Mouse (Mus musculus): Measurements from ENCODE around the gene Olfr113.
"Not testable (repeated sequence)": the region's sequence is repeated elsewhere in the genome, so short reads cannot be mapped to it uniquely, and the experiment has no call there.

Olfr113 gene

DNA sequence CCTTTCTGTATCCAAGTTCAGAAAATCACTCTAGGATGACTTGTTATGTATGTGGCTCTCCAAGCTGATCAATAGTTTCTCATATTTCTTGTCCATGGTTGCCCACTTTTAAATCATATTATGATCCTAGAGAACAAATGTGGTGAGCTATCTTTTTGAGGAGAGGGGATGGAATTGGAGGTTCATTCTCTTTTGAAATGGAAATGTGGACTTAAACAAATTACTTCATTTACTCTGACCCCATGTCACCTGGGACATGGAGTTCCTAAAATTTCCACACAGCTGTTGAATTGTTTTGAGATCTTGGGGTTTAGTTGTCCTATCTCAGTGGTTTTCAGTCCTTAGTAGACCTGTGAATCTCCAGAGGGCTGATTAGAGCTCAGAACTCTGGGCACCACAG lies at the start of gene Olfr113:
TSS of gene Olfr113 (minus strand) at position 101 of the 400 bp plus-strand sequence.
- DNase-seq = no peak

DNA sequence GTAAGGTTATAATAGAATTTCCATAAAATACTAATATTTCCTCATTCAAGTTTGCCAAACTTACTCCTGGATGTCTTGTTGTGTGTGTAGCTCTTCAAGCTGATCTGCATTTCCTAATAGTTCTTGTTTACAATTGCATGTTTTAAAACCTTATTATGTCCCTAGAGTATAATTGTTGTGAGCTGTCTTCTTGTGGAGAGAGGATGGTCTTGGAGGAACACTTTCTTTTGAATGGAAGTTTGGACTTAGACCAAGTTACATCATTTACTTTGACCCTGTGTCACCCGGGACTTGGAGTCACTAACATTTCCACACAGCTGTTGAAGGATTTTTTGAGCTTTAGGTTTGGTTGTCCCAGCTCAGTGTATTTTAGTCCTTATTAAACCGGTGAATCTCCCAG lies 49.5 kb upstream of the Olfr113 start, which contains the start of the genes Olfr115 and Olfr116:
TSS of gene Olfr115 (minus strand) at position 101 of the 400 bp plus-strand sequence.
TSS of gene Olfr116 (minus strand) at position 191 of the 400 bp plus-strand sequence.
- DNase-seq = no peak

DNA sequence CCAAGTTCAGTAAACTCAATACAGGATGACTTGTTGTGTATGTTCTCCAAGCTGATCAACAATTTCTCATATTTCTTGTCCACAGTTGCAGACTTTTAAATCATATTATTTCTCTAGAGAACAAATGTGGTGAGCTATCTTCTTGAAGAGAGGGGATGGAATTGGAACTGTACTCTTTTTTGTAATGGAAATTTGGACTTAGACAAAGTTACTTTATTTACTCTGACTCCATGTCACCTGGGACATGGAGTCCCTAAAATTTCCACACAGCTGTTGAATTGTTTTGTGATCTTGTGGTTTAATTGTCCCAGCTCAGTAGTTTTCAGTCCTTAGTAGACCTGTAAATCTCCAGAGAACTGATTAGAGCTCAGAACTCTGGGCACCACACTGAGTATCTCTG lies 15.2 kb upstream of the Olfr113 start, which contains the start of gene Olfr114:
TSS of gene Olfr114 (minus strand) at position 101 of the 400 bp plus-strand sequence.
- no peak for DNase-seq

DNA sequence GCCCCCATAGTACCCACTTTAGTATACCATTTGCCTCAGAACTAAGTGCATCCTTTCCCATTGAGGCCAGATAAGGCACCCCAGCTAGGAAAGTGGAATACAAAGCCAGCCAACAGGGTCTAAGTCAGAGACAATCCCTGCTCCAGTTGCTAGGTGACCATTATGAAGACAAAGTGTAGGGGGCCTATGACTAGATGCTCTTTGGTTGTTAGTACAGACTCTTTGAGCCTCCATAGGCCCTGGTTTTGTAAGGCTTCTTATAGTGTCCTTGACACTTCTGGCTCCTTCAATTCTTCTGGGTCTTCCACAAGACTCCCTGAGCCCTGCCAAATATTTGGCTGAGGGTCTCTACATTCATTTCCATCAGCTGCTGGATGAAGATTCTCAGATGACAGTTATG lies 8.1 kb downstream of the Olfr113 start, which contains the start of gene Olfr112:
TSS of gene Olfr112 (minus strand) at position 101 of the 400 bp plus-strand sequence.
- DNase-seq = no peak

DNA sequence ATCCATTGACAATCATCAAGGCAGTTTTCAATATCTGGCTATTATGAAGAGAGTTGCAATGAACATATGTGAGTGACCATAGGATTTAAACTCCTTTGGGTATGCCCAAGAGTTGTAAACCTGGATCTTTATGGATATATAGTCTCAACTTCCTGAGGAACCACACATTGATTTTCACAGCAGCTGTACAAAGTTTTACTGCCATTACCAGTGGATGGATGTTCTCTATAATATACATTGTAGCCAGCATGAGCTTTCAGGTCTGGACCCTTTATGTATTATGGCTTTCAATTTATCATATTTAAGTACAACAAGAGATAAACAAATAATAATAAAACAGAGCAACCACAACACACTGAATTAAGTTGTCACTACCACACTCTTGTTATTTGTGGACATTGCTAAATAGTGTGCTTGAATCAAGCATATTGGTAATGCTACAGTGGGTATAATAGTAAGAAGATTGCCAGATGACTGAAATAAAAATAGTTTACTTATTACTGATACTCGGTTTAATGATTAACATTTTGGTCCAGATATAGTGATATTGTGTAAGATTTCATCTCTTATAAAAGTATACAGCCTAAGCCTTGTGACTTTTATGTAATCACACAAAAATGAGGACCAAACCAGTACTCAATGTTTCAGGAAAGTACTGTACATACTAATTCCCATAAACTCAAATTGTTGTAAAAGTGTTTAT lies 18.4 kb downstream of the Olfr113 start:
- no peak for DNase-seq

DNA sequence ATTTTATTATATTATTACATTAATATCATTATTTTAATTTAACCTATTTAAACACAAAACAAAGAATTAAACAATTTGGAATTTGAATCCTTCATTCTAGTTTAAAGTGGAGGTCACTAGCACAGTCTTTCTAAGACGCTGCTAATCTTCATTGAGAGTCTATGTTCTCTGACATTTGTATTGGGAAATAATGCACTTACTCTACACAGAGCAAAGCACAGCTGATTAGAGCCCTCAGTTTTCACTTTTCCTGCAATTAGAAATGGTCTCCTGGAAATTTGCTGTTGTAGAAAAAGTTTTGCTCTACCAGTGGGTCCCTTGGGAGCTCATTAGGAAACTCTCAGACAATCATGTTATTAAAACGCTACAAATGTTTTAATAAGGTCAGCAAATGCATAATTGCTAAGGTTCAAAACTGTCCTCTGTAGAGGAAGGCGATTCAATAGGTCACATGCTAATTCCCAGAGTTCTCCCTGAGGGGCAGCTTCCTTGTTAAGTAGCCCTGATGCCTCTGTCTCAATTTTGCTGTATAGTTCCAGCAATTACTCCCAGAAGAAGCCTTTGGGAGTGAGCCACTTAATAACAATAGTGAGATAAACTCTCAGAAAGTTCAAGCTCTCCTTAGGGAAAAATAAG lies 33.5 kb downstream of the Olfr113 start:
- DNase-seq = no peak

DNA sequence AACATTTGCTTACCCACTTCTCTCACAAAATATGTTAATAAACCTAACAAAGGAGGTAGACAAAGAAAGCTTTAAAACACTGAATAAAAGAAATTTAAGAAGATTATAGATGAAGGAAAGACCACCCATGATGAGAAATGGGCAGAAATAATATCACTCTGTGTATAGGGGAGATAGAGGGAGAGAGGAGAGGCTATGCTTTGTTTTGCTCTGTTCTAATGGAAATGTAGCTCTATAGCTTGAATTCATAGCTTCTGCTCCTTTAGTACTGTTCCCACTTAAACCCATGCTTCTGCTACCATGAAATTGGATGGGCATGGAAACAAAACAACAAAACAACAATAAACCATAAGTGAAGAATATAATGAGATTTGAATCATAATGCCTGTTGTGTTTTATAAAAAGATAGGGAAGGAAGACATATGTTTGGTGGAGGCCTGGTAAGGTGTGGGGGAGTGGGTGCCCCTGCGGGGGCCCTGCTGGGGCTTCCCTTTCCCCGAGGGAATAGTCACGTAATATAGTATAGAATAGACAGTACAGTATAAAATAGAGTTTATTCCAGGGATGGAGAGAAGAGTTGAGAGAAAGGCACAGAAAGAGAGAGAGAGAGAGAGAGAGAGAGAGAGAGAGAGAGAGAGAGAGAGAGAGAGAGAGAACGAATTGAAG lies 35.9 kb downstream of the Olfr113 start:
- DNase-seq = no peak

DNA sequence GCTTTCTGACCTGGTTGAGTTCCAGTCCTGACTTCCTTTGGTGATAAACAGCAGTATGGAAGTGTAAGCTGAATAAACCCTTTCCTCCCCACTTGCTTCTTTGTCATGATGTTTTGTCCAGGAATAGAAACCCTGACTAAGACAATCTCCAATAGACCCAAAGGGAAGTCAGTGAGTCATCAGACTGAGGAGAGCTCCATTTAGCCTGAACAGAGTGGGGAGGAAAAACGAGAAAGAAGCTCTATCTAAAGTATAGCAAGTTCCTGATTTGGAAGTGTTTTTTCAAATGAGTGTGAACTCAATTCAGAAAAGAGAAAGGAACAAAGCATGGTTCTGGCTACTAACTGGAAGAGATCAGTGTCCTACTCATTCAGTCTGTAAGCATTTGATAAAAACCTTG lies 39.0 kb downstream of the Olfr113 start:
- DNase-seq = not testable (repeated sequence)

DNA sequence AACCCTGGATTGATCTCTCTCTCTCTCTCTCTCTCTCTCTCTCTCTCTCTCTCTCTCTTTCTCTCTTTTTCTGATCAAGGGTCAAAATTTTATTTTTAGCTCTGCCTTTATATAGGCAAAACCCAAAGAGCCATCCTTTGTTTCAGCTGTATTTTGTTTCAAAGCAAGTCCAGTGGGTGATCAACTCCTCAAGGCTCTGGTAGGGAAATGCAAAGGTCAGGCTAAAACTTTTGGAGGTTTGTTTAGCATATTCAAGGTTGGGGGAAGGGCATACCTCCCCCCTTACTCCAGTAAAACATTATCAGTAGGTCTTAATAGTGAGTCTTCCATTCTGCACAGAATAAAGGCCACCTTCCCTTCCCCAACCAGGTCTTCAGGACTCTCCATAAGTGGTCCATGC lies 42.3 kb downstream of the Olfr113 start:
- DNase-seq = no peak

DNA sequence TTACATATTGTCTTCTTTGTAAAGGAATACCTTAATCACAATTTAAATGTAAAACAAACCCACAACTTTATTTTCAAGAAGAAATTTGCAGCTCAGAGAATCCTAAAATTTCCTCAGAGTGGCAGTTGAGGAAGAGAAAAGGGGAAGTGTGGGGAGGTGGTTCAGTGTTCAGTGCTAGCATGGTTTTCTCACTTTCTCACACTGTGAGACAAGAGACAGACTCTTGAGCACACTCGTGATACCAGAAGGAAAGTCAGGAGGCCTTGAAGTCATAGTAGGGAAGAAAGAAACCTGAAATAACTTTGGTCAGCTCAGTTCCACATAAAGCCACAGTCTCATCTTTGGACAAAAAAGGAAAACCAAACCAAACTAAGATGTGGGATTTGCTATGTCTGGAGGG lies 52.0 kb downstream of the Olfr113 start:
- DNase-seq = not testable (repeated sequence)

DNA sequence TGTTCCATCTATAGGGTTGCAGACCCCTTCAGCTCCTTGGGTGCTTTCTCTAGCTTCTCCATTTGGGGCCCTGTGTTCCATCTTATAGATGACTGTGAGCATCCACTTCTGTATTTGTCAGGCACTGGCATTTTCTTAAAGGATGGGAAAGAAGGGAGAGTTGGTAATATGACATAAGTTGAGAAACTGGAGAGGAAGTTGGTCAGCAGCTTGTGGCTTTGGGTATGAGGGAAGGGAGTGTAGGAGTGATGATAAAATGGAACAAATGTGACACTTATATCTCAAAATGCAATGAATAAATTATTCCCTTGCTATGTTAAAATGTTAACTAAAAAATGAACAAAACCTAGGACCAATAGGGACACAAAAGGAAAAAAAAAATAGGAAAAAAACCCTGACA lies 52.9 kb downstream of the Olfr113 start:
- not testable (repeated sequence) for DNase-seq
